Mouse (Mus musculus) kidney, embryonic 16.5 days (tissue): Measurements from ENCODE around the gene Prrt1. TPM values are rescaled to one million over a fixed set of nuclear protein-coding genes. Genes with fewer than 3 reads are reported as not detected.

Experiments used
- ATAC-seq: fragments of 200-750 bp; cut with Nextera tagmentation; 2 replicates; pipeline ENCODE4 v1.8.0; 2017; ENCODE audit warnings: moderate TSS enrichment; ENCODE audit not compliant: low FRiP score, low TSS enrichment
- H3K27ac ChIP-seq: fragments of 300-500 bp; sonication (generic); 2 replicates; pipeline ENCODE4 v1.5.1; 2014; ENCODE audit warnings: low read length
- H3K27me3 ChIP-seq: fragments of 300-500 bp; sonication (generic); 2 replicates; pipeline ENCODE4 v1.6.1; 2014; ENCODE audit warnings: low read length, control low read depth, mixed read lengths; ENCODE audit not compliant: insufficient read depth
- H3K36me3 ChIP-seq: fragments of 300-500 bp; sonication (generic); 2 replicates; pipeline ENCODE4 v1.6.1; 2014; ENCODE audit warnings: low read length, control low read depth, mixed read lengths; ENCODE audit not compliant: insufficient read depth
- H3K4me1 ChIP-seq: fragments of 300-500 bp; sonication (generic); 2 replicates; pipeline ENCODE4 v1.6.1; 2014; ENCODE audit warnings: low read length, control low read depth, mixed read lengths; ENCODE audit not compliant: insufficient read depth
- H3K4me2 ChIP-seq: fragments of 300-500 bp; sonication (generic); replicated peaks from 2 replicates; pipeline ENCODE4 v1.6.1; 2014; ENCODE audit warnings: low read depth, low read length
- H3K4me3 ChIP-seq: fragments of 300-500 bp; sonication (generic); 2 replicates; pipeline ENCODE4 v1.5.1; 2014; ENCODE audit warnings: mild to moderate bottlenecking, low read length
- H3K9ac ChIP-seq: fragments of 300-500 bp; sonication (generic); replicated peaks from 2 replicates; pipeline ENCODE4 v1.6.1; 2014; ENCODE audit warnings: low read length
- H3K9me3 ChIP-seq: fragments of 300-500 bp; sonication (generic); 2 replicates; pipeline ENCODE4 v1.6.1; 2016; ENCODE audit warnings: low read length, control low read depth
- WGBS: fragments of 180-500 bp; shearing (Covaris S2); extraction: QIAGEN DNeasy Blood & Tissue Kit; methylation state at CpG from one replicate; pipeline ENCODE4 v1.1.7; 2014; 5-methylcytosine and 5-hydroxymethylcytosine counted together
- polyA plus RNA-seq: library from polyadenylated mRNA; unstranded; fragments of >200 nt; fragmentation: Nextera tagmentation; extraction: Ambion mirVana; gene quantifications from 2 replicates; pipeline ENCODE4 v1.2.1, GENCODE M21; 2015

Gene Prrt1
- polyA plus RNA-seq, 1 experiment from 2014 or later: 0.29 TPM

DNA sequence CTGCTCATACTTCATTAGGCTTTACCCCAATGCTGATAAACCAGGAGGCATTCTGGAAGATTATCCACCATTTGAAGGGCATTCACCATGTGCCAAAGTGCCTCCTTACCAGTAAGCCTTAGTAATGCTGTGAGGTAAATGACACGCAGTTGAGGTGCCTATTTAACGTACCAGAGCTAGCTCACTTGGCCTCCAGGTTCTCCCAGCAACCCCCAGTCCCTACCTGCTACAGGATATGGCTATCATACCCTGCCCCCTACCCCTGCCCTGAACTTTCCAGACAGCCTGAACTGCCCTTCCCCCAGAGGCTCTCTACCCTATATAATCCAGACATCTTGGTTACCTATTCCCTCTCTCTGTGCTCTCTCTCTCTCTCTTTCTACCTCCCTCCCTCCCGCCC lies 40.6 kb upstream of the Prrt1 start:
- 57% methylated on average over 3 of the region's 3 CpGs for WGBS
- Histone ChIP-seq H3K4me2 (peak overlapping the region; percentile 95), H3K4me3 (no peak overlapping the region; the same call in 1 of the 2 replicates), H3K4me1 (peaks cover 54% of the 10 kb centered on the region), H3K36me3 (no peaks in the 10 kb centered on the region), H3K27ac (peak overlapping the region; percentile 100), H3K9me3 (no peaks in the 10 kb centered on the region), H3K27me3 (no peaks in the 10 kb centered on the region), H3K9ac (peak overlapping the region; percentile 19; the same call in 1 of the 2 replicates)
- no peak for ATAC-seq

DNA sequence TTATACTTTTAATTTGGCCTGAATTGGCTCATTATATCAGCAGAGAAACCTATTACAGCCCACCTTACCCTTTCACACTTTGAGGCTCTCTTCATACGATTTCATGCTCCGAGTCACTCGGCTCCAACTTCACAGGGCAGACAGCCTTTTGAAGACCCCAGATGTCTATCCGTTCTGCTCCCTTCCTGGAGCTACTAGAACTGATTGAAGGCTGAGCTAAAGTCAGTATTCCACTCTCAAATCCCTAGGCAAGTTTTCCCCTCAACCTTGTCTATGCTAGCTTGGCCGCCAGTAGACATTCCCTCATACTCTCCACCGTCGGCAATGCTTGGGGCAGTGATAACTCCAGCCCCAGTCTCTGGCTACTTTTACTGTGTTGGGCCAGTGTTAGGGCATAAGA lies 40.1 kb upstream of the Prrt1 start:
- H3K36me3 ChIP-seq: no peaks in the 10 kb centered on the region
- peak overlapping the region; percentile 100 for H3K27ac ChIP-seq
- ATAC-seq: no peak
- peak overlapping the region; percentile 95 for H3K4me2 ChIP-seq
- WGBS: 19% methylated on average over 7 of the region's 7 CpGs
- peak overlapping the region; percentile 20 for H3K4me3 ChIP-seq
- no peaks in the 10 kb centered on the region for H3K9me3 ChIP-seq
- H3K9ac ChIP-seq: peak overlapping the region; percentile 54
- H3K4me1 ChIP-seq: peaks cover 58% of the 10 kb centered on the region
- H3K27me3 ChIP-seq: no peaks in the 10 kb centered on the region

DNA sequence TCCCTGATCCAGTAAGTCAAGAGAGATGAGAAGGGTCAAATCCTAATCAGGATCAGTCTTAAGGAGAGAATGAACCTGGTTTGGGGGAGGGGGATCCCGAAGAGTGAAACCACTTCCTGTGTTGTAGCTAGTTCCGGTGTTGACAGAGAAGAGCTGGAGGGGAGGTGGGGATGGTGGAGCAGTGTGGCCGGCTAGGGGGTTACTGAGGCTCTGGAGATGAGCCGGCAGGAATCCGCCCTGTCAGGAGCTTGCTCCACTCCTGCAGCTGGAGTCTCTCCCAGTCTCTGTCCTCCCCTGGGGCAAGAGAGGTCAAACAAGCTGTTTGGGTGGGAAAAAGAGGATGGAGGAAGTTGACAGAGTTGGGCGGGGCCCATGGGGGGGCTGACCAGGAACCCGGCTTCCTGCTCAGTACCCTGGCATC lies 39.6 kb upstream of the Prrt1 start, which contains the start of gene Gpsm3:
Gene Gpsm3, plus strand, starts transcription at position 126 of the 421 bp plus-strand sequence.
- Histone ChIP-seq H3K9ac (peak within 1 kb of the TSS; percentile 99), H3K27me3 (no peaks in the 10 kb centered on the region), H3K36me3 (peaks cover 4% of the 10 kb centered on the region; the same call in 1 of the 2 replicates), H3K4me2 (peak within 1 kb of the TSS; percentile 95), H3K4me1 (peaks cover 63% of the 10 kb centered on the region), H3K27ac (peak within 1 kb of the TSS; percentile 100), H3K9me3 (no peaks in the 10 kb centered on the region), H3K4me3 (peak within 1 kb of the TSS; percentile 20)
- no peak for ATAC-seq
- WGBS: 6% methylated on average over 5 of the region's 7 CpGs

DNA sequence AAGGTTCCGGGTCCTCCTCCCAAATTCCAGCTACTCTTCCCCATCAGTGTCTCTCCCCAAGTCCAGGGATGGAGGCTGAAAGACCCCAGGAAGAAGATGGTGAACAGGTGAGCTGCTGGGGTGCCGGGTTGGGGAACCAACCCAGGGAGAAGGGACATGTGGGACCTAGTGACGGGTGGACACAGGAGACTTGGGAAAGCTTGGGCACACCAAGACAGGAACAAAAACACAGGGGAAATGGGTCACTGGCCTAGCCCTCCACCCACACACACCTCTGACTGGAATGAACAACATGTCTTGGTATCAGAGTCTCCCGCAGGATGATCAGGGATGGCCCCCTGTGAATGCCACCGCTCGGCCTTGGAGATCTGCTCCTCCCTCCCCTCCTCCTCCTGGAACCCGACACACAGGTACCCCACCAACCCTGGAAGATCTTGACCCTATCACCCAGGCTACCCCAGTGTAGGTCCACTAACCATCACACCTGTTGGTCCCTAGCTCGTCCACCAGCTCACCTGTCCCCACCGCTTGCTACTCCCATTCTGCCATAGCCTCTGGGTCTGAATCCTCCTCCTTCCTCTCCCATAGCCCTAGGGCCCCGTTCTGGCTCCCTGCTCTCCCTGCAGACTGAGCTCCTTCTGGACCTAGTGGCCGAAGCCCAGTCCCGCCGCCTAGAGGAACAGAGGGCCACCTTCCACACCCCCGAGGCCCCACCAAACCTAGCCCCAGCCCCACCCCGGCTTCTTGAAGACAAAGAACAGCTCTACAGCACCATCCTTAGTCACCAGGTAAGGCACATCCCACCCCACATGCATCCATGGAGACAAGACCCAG lies 39.0 kb upstream of the Prrt1 start:
- Histone ChIP-seq H3K9ac (peak overlapping the region; percentile 99), H3K9me3 (no peaks in the 10 kb centered on the region), H3K4me3 (peak overlapping the region; percentile 20), H3K27me3 (no peaks in the 10 kb centered on the region), H3K4me2 (peak overlapping the region; percentile 95), H3K4me1 (peaks cover 70% of the 10 kb centered on the region), H3K27ac (peak overlapping the region; percentile 100), H3K36me3 (peaks cover 10% of the 10 kb centered on the region)
- ATAC-seq: no peak
- 45% methylated on average over 15 of the region's 15 CpGs for WGBS

DNA sequence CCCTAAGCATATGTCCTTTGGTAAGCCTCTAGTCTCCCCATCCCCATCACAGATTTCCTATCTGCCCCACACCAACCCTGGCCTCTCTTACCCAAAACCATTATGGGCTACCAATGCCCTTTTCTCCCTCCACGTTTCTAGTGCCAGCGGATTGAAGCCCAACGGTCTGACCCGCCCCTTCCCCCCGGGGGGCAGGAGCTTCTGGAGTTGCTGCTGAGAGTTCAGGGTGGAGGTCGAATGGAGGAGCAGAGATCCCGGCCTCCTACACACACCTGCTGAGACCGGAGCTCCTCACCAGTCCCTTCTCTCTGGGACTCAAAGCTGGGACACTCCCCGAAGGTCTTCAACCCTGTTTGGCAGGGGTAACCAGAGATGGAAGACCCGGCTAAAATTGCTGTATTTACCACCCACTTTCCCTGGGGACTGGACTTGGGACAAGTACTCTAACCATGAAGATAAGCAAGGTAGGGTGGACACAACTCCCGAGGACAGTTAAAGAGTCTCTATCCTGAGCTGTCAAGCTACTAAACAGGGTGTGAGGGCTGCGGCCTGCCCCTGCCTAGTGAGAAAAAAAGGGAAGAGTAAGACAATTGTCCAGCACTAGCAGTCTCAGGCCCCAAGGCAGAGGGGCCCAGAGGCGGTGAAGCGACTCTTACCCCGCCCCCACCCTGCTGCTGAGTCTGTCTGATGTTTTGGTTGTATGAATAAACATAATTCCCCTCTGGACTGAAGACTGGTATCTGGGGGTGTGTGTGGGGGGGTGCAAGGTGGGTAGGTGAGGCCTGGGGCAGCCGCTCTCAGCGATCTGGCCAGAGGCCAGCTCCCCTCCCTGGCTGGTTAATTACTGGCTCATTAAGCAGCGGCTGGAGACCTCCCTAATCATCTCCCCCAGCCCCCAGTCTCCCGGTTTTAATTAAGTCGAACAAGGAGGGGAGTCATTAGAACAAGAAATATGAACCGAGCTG lies 38.0 kb upstream of the Prrt1 start, which contains the start of gene Pbx2:
Gene Pbx2, plus strand, starts transcription at position 238 of the 965 bp plus-strand sequence.
- Histone ChIP-seq H3K27me3 (no peaks in the 10 kb centered on the region), H3K27ac (peak within 1 kb of the TSS; percentile 100), H3K4me3 (peak within 1 kb of the TSS; percentile 88), H3K9me3 (no peaks in the 10 kb centered on the region), H3K9ac (peak within 1 kb of the TSS; percentile 99), H3K36me3 (peaks cover 19% of the 10 kb centered on the region), H3K4me2 (peak within 1 kb of the TSS; percentile 95), H3K4me1 (peaks cover 74% of the 10 kb centered on the region)
- 4% methylated on average over 21 of the region's 21 CpGs for WGBS
- peak; percentile 52 for ATAC-seq

DNA sequence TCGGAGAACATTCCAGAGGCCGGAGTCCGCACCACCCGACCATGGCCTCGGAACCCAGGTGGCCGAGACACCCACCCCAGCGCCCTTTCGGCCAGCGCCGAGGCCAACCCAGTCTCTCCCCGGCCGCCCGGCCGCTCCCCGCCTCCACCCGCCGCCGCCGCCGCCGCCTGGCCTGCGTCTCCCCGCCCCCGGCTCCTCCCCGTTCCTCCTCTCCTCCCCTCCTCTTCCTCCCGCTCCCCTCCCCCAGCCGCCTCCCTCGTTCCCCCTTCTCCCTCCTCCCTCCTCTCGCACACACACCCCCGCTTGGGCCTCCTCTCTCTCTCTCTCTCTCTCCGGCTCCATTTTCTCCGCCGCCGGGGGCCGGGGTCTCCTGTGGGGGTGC lies 37.3 kb upstream of the Prrt1 start:
- Histone ChIP-seq H3K27ac (peak overlapping the region; percentile 100), H3K4me2 (peak overlapping the region; percentile 95), H3K4me1 (peaks cover 77% of the 10 kb centered on the region), H3K9ac (peak overlapping the region; percentile 99), H3K9me3 (no peaks in the 10 kb centered on the region), H3K36me3 (peaks cover 19% of the 10 kb centered on the region), H3K27me3 (no peaks in the 10 kb centered on the region), H3K4me3 (peak overlapping the region; percentile 88)
- ATAC-seq: peak; percentile 73
- 0% methylated on average over 26 of the region's 35 CpGs for WGBS

DNA sequence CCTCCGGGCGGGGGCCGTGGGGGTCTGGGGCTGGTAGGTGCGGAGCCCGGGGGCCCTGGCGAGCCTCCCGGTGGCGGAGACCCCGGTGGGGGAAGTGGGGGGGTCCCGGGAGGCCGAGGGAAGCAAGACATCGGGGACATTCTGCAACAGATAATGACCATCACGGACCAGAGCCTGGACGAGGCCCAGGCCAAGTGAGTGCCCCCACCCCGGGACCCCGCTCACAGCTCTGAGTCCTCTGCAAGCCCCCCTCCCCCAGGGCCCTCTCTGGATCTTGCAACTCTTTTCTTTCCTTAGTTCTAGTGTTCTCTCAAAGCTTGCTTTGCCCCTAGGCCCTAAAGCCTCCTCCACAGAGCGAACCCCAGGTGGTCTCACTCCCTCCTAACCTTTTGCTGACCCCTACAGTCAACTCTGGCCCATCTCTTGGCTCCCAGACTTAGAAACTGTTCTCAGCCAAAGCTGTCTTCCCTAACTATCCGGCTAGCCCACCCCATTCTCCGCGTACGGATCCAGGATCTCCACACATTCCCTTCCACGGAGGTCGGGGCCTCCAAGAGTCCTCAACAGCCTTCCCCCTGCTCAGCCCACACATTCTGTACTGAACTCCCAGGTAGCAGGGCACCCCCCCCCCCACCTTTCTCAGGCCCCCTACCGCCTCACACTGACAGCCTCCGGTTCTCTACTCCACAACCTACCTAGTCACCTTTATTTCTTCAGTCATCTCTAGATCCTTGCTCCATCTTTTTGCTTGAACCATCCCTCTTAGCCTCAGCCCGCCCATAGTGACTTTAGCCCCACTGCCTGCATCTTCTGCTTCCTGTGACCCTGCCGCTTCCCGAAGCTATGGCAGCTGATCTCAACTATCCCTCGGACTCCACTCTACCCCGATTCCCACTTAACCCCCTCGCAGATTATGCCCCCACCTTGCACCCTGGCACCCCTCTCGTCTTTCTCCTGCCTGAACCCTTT lies 36.5 kb upstream of the Prrt1 start:
- peak overlapping the region; percentile 99 for H3K9ac ChIP-seq
- peak overlapping the region; percentile 100 for H3K27ac ChIP-seq
- peak overlapping the region; percentile 95 for H3K4me2 ChIP-seq
- H3K9me3 ChIP-seq: no peaks in the 10 kb centered on the region
- H3K36me3 ChIP-seq: peaks cover 19% of the 10 kb centered on the region
- WGBS: under 1% methylated on average over 24 of the region's 32 CpGs
- H3K4me3 ChIP-seq: peak overlapping the region; percentile 88
- peak; percentile 2; the same call in 1 of the 2 replicates for ATAC-seq
- no peaks in the 10 kb centered on the region for H3K27me3 ChIP-seq
- peaks cover 84% of the 10 kb centered on the region for H3K4me1 ChIP-seq

DNA sequence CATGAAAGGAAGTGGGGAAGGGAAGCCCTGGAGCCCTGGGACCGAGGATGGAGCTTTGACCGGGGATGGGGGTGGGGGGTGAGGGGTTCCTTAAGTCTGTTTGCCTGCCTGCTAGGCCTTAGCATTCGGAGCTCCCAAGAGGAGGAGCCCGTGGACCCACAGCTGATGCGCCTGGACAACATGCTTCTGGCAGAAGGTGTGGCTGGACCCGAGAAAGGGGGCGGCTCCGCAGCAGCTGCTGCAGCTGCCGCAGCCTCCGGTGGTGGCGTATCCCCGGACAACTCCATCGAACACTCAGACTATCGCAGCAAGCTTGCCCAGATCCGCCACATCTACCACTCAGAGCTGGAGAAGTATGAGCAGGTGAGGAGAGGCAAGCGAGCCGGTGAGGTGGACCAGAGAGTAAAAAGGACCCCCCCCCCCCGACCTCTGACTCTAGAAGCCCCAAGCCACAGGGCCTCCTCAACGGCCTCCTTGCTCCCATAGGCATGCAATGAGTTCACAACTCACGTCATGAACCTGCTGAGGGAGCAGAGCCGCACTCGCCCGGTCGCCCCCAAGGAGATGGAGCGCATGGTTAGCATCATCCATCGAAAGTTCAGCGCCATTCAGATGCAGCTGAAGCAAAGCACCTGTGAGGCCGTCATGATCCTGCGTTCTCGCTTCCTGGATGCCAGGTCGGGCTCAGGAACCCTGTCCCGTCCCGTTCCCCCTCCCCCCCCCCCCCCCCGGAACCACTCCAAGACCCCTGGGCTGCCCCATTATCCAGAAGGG lies 35.4 kb upstream of the Prrt1 start:
- Histone ChIP-seq H3K27me3 (no peaks in the 10 kb centered on the region), H3K4me1 (peaks cover 81% of the 10 kb centered on the region), H3K27ac (peak overlapping the region; percentile 100), H3K4me2 (peak overlapping the region; percentile 95), H3K9me3 (no peaks in the 10 kb centered on the region), H3K4me3 (peak overlapping the region; percentile 88), H3K36me3 (peaks cover 19% of the 10 kb centered on the region), H3K9ac (peak overlapping the region; percentile 99)
- 30% methylated on average over 33 of the region's 34 CpGs for WGBS
- no peak for ATAC-seq
